Mouse (Mus musculus) midbrain, embryonic 13.5 days (tissue): ENCODE results near the gene Krt88. TPM values are rescaled to one million over a fixed set of nuclear protein-coding genes. Genes with fewer than 3 reads are reported as not detected.
A peak's percentile ranks its signal among the peaks of the same experiment; 100 is the strongest.

ENCODE experiments used
- ATAC-seq: fragments of 200-750 bp; cut with Nextera tagmentation; 2 replicates; pipeline ENCODE4 v1.8.0; 2017; ENCODE audit warnings: mild to moderate bottlenecking, moderate TSS enrichment, moderate library complexity
- H3K27ac ChIP-seq: fragments of 300-500 bp; sonication (generic); 2 replicates; pipeline ENCODE4 v1.5.1; 2015; ENCODE audit warnings: inconsistent platforms, mild to moderate bottlenecking, moderate library complexity
- H3K27me3 ChIP-seq: fragments of 300-500 bp; sonication (generic); 2 replicates; pipeline ENCODE4 v1.6.1; 2015; ENCODE audit warnings: mild to moderate bottlenecking, inconsistent platforms
- H3K36me3 ChIP-seq: fragments of 300-500 bp; sonication (generic); 2 replicates; pipeline ENCODE4 v1.6.1; 2015; ENCODE audit warnings: mild to moderate bottlenecking, inconsistent platforms
- H3K4me1 ChIP-seq: fragments of 300-500 bp; sonication (generic); replicated peaks from 2 replicates; pipeline ENCODE4 v1.6.1; 2015; ENCODE audit warnings: inconsistent platforms
- H3K4me2 ChIP-seq: fragments of 300-500 bp; sonication (generic); replicated peaks from 2 replicates; pipeline ENCODE4 v1.6.1; 2015; ENCODE audit warnings: moderate library complexity, mild to moderate bottlenecking, inconsistent platforms
- H3K4me3 ChIP-seq: fragments of 300-500 bp; sonication (generic); replicated peaks from 2 replicates; pipeline ENCODE4 v1.5.1; 2015; ENCODE audit warnings: mild to moderate bottlenecking, inconsistent platforms
- H3K9ac ChIP-seq: fragments of 300-500 bp; sonication (generic); replicated peaks from 2 replicates; pipeline ENCODE4 v1.6.1; 2015; ENCODE audit warnings: mild to moderate bottlenecking, inconsistent platforms
- H3K9me3 ChIP-seq: fragments of 300-500 bp; sonication (generic); 2 replicates; pipeline ENCODE4 v1.6.1; 2016; ENCODE audit warnings: mild to moderate bottlenecking, inconsistent platforms
- WGBS: fragments of 180-500 bp; shearing (Covaris S2); methylation state at CpG from one replicate; pipeline ENCODE4 v1.1.7; 2015; 5-methylcytosine and 5-hydroxymethylcytosine counted together
- polyA plus RNA-seq: library from polyadenylated mRNA; unstranded; fragments of >200 nt; fragmentation: Nextera tagmentation; extraction: Ambion mirVana; gene quantifications from 2 replicates; pipeline ENCODE4 v1.2.1, GENCODE M21; 2015

Krt88 gene
- polyA plus RNA-seq: not detected in 2 replicates

DNA sequence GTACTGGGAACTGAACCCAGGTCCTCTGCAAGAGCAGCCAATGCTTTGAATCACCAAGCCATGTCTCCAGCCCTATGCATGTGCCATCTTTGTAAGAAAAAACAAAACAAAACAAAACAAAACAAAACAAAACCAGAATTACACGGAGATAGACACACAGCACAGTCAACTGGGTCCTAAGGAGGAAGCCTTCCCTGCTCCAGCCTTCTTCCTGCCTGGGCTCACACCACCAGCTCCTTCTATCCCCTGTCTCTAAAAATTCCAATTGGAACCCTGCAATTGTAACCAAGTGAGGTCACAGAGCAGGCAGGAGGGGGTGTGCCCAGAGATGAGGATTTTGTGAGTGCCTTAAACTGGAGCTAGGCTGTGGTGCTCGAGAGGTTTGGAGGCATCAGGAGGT is at the start of gene Krt88:
TSS of gene Krt88 (plus strand) at position 301 of the 400 bp plus-strand sequence.
- 75% methylated on average over 2 of the region's 2 CpGs for WGBS
- H3K4me3 ChIP-seq: no peak within 1 kb of the TSS
- no peak within 1 kb of the TSS for H3K4me2 ChIP-seq
- H3K27me3 ChIP-seq: no peaks in the 10 kb centered on the region
- no peak for ATAC-seq
- no peaks in the 10 kb centered on the region for H3K36me3 ChIP-seq
- no peak within 1 kb of the TSS for H3K9ac ChIP-seq
- H3K27ac ChIP-seq: no peak within 1 kb of the TSS
- H3K4me1 ChIP-seq: no peaks in the 10 kb centered on the region
- no peaks in the 10 kb centered on the region for H3K9me3 ChIP-seq

DNA sequence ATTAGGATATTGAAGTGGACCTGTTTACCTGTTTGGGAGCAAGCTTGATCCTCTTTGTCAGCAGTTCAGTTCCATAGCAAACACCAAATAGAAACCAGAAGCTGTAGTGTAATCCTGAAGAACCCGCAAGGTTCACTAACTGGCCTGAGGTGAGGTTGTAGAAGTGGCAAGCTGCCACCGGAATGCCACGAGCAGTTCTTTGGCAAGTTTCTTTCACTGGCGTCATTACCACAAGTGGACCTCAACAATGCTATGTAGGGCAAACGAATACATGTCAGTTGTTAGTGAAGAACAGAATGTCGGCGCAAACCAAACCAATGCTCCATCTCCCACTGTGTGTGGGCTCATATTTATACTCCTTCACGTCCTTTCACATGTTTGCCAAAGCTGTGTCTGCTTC is 49.3 kb upstream of the Krt88 start:
- no peak overlapping the region for H3K4me2 ChIP-seq
- H3K36me3 ChIP-seq: no peaks in the 10 kb centered on the region
- ATAC-seq: no peak
- no peaks in the 10 kb centered on the region for H3K27me3 ChIP-seq
- no peak overlapping the region for H3K27ac ChIP-seq
- no peaks in the 10 kb centered on the region for H3K9me3 ChIP-seq
- whole genome bisulfite sequencing: 88% methylated on average over 8 of the region's 8 CpGs
- H3K9ac ChIP-seq: no peak overlapping the region
- no peak overlapping the region for H3K4me3 ChIP-seq
- H3K4me1 ChIP-seq: no peaks in the 10 kb centered on the region

DNA sequence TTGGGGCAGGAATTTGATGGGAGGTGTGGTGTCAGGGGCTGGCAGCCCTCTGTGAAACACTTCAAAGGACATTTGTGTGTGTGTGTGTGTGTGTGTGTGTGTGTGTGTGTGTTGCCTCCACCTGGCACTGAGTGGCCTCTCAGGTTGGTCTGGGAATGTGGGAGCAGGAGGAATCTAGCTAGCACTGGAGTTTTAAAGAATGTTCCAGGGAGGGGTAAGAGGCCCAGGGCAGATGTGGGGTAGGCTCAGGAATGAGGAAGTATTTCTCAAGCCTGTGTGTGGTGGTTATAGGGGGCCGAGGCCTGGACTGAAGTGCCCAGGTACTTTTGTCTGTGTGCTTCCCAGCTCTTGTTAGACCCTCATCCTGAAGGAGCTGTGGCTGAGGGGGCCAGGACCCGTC is 36.8 kb upstream of the Krt88 start, which contains the start of gene Krt7:
TSS of gene Krt7 (plus strand) at position 269 of the 400 bp plus-strand sequence.
- WGBS: 50% methylated on average over 2 of the region's 2 CpGs
- Histone ChIP-seq H3K4me3 (no peak within 1 kb of the TSS), H3K36me3 (no peaks in the 10 kb centered on the region)

DNA sequence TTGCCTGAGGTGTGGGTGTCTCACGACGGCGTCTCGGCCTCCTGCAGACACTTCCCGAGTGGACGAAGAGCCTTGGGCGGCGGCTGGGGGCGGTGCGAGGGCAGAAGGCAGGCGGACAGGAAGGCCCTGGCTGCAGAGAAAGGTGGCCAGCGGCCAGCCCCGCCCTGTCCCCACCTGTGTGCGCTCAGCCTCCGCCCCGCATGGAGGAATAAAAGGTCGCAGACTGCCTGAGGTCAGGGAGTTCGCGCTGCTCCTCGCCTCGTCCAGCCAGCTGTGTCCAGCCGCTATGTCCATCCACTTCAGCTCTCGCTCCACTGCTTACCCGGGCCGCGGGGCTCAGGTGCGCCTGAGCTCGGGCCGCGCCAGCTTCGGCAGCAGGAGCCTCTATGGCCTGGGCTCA is 35.4 kb upstream of the Krt88 start:
- peaks cover 22% of the 10 kb centered on the region for H3K27me3 ChIP-seq

More for the DNA sequence above, 36.8 kb upstream of the Krt88 start, which contains the start of gene Krt7:
- peaks cover 22% of the 10 kb centered on the region for H3K27me3 ChIP-seq
- H3K9me3 ChIP-seq: no peaks in the 10 kb centered on the region
- H3K4me1 ChIP-seq: no peaks in the 10 kb centered on the region
- ATAC-seq: no peak
- no peak within 1 kb of the TSS for H3K27ac ChIP-seq
- no peak within 1 kb of the TSS for H3K4me2 ChIP-seq
- H3K9ac ChIP-seq: no peak within 1 kb of the TSS

DNA sequence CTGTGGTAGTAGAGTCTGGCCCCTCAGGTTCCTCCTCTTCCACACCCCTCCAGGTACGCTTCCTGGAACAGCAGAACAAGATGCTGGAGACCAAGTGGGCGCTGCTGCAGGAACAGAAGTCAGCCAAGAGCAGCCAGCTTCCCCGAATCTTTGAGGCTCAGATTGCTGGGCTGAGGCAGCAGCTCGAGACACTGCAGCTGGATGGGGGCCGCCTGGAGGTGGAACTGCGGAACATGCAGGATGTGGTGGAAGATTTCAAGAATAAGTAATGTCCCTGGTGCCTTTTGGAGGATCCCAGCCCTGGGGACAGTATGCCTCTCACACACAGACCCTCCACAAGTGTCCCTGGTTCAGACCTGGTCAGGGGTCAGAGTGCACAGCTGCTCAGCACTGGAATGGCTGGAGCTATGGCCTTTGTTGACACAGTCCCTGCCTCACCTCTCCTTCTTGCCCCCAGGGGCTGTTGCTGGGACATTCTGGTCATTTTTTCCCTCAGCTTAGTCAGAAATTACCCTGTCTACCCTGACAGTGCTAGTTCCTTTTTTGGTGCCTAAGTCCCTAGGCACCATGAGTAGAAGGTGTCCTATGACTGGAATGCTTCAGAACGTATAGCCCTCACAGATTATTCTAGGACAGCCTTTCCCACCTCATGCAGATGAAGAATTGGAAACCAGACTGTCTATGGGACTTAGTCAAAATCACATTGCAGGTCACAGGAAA is 33.5 kb upstream of the Krt88 start:
- no peak overlapping the region for H3K9ac ChIP-seq
- peaks cover 22% of the 10 kb centered on the region for H3K27me3 ChIP-seq
- no peaks in the 10 kb centered on the region for H3K4me1 ChIP-seq
- H3K36me3 ChIP-seq: no peaks in the 10 kb centered on the region
- H3K4me3 ChIP-seq: no peak overlapping the region
- 56% methylated on average over 7 of the region's 7 CpGs for WGBS
- no peak overlapping the region for H3K27ac ChIP-seq
- no peak for ATAC-seq
- no peaks in the 10 kb centered on the region for H3K9me3 ChIP-seq
- H3K4me2 ChIP-seq: no peak overlapping the region

More for the DNA sequence above, 35.4 kb upstream of the Krt88 start:
- 23% methylated on average over 31 of the region's 31 CpGs for WGBS
- no peak overlapping the region for H3K4me2 ChIP-seq
- no peaks in the 10 kb centered on the region for H3K36me3 ChIP-seq
- H3K9ac ChIP-seq: no peak overlapping the region
- no peaks in the 10 kb centered on the region for H3K4me1 ChIP-seq
- ATAC-seq: no peak
- no peak overlapping the region for H3K27ac ChIP-seq
- no peaks in the 10 kb centered on the region for H3K9me3 ChIP-seq
- H3K4me3 ChIP-seq: no peak overlapping the region

DNA sequence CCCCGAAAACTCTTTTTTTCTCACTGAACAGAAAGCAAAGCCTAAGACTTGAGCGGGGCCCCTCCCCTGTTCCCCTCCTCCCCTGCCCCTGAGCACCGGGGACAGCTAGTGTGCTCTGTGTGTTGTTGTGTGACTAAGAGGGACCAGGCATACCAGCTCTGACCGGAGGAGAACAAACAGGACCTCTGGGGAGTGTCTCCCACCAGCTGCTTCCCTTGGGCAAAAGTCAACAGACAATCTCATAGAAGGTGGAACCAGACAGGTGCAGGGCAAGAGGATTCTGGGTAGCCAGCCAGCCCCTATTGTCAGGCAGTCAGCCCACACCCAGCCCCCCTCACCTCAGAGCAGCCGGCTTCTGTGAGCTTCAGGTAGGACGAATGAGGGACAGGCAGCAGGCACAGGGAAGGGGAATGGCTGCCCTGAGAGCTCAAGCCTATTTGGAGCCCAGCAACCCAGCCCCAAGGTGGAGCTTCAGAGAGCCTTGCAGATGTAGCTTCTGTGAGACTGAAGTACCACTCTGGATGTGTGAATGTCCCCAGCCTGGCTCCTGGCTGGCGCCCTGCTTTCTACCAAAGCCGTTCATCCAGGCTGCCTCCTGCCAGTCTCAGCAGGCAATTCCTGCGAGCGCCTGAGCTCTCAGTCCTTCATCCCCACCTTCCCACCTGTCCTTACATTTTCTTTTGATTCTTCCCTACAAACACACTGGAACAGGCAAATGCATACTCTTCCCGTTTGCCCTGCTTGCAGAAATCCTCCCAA is 32.6 kb upstream of the Krt88 start:
- no peak overlapping the region for H3K9ac ChIP-seq
- H3K27me3 ChIP-seq: peaks cover 22% of the 10 kb centered on the region
- 44% methylated on average over 10 of the region's 11 CpGs for WGBS
- no peaks in the 10 kb centered on the region for H3K4me1 ChIP-seq
- no peak overlapping the region for H3K4me2 ChIP-seq
- no peaks in the 10 kb centered on the region for H3K9me3 ChIP-seq
- no peaks in the 10 kb centered on the region for H3K36me3 ChIP-seq
- H3K4me3 ChIP-seq: no peak overlapping the region
- no peak overlapping the region for H3K27ac ChIP-seq
- no peak for ATAC-seq

DNA sequence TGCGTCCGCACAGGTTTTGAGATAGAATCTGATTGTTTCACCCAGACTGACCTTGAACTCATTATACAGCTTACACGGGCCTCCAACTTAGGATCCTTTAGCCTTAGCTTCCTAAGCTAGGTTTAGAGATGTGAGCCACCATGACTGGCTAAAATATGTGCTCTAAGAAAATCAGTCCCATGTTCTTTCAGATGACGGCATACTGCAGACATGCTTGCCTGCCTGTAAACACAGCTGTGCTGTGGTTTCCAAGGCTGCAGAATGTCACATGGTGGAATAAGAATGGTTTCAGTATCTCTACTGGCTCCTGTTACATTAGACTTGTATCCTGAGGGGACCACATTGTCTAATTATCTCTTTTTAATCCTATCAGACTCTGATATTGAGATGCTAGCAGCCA is 28.6 kb upstream of the Krt88 start:
- no peaks in the 10 kb centered on the region for H3K36me3 ChIP-seq
- no peak overlapping the region for H3K4me2 ChIP-seq
- H3K27me3 ChIP-seq: no peaks in the 10 kb centered on the region
- H3K9me3 ChIP-seq: no peaks in the 10 kb centered on the region
- WGBS: 85% methylated on average over 4 of the region's 4 CpGs
- H3K4me1 ChIP-seq: no peaks in the 10 kb centered on the region
- no peak overlapping the region for H3K9ac ChIP-seq
- H3K27ac ChIP-seq: no peak overlapping the region
- H3K4me3 ChIP-seq: no peak overlapping the region
- no peak for ATAC-seq

DNA sequence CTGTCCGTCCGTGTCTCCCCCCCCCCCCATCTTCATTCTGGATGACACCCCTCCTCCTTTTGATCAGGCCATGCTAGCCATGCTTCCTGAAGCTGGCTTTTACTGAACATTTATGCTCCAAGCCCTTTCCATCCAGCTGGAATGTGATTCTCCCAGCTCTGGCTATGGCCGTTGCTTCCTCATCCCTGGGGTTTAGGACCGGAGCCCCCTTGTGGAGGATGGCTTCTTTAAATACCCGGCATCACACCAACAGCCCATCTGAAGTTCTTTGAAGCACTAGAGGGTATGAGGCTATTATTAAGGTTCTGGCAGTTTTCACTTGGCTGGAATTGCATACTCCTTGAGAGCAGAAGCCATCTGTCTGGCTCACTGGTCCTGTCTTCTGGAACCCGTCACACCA is 26.6 kb upstream of the Krt88 start:
- Histone ChIP-seq H3K9me3 (no peaks in the 10 kb centered on the region), H3K9ac (no peak overlapping the region), H3K27me3 (no peaks in the 10 kb centered on the region), H3K27ac (no peak overlapping the region), H3K4me2 (no peak overlapping the region), H3K4me3 (no peak overlapping the region), H3K4me1 (no peaks in the 10 kb centered on the region), H3K36me3 (no peaks in the 10 kb centered on the region)
- WGBS: 54% methylated on average over 5 of the region's 6 CpGs
- no peak for ATAC-seq

DNA sequence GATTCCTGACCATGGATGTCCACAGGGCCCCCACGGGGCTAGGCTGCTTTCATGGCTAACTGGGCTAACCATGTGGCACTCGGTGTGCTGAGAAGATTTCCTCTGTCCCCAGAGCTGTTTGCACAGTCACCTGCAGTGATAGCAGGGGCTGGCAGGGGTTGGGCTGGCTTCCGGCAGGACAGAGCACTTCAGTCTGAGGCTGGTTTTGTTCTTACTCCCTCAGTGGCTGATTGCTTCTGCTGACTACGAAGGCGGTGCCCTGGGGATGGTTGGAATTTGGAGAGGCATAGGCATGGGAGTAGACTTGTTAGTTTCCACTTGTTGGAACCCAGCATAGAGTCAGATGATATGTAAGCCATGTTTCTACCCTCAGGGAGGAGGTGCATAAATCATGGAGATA is 22.6 kb upstream of the Krt88 start:
- H3K4me2 ChIP-seq: no peak overlapping the region
- no peak overlapping the region for H3K4me3 ChIP-seq
- 26% methylated on average over 5 of the region's 5 CpGs for WGBS
- ATAC-seq: no peak
- no peaks in the 10 kb centered on the region for H3K4me1 ChIP-seq
- H3K9me3 ChIP-seq: no peaks in the 10 kb centered on the region
- no peaks in the 10 kb centered on the region for H3K36me3 ChIP-seq
- H3K27ac ChIP-seq: no peak overlapping the region
- no peak overlapping the region for H3K9ac ChIP-seq
- H3K27me3 ChIP-seq: no peaks in the 10 kb centered on the region

DNA sequence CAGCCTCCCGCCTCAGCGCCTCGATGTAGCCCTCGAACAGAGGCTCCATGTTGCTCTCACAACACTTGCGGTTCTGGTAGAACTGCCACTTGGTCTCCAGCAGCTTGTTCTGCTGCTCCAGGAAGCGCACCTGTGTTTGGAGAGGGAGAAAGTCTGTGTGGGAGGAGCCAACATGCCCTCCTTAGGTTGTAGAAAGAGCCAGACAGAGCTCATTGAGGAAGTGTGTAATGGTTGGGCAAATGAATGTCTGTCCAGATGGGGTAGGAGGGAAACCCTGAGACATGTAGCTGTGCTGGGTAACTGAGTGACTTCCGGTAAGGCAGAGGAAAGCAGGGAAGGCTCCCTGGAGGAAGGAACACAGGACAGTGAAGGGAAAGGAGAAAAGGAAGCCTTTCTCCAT is 10.9 kb upstream of the Krt88 start:
- Histone ChIP-seq H3K9ac (no peak overlapping the region), H3K27me3 (peaks cover 38% of the 10 kb centered on the region), H3K9me3 (no peaks in the 10 kb centered on the region), H3K36me3 (no peaks in the 10 kb centered on the region), H3K27ac (no peak overlapping the region), H3K4me1 (peaks cover 8% of the 10 kb centered on the region), H3K4me3 (no peak overlapping the region), H3K4me2 (no peak overlapping the region)
- 90% methylated on average over 7 of the region's 7 CpGs for whole genome bisulfite sequencing
- ATAC-seq: no peak

DNA sequence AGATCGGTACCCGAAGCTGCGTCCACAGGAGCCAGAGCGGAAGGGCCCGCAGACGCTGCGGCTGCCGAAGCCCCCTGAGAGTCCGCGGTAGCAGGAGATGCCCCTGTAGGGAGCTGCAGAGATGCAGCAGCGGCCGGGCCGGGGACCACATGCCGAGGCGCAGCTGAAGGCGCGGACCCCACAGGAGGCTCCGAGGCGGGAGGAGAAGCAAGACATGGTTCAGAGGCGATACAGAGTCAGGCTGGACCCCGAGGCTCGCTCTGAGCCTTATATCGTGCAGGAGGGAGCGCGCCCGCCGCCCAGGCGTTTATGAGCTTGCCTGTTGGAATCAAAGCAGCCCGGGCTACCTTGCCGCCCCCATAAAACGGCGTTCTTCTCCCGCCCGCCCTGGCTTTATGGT is 9.0 kb upstream of the Krt88 start, which contains the start of gene Krt87:
TSS of gene Krt87 (minus strand) at position 250 of the 400 bp plus-strand sequence.
- Histone ChIP-seq H3K9ac (peak within 1 kb of the TSS; percentile 50), H3K4me3 (peak within 1 kb of the TSS; percentile 43)
- WGBS: under 1% methylated on average over 34 of the region's 34 CpGs

DNA sequence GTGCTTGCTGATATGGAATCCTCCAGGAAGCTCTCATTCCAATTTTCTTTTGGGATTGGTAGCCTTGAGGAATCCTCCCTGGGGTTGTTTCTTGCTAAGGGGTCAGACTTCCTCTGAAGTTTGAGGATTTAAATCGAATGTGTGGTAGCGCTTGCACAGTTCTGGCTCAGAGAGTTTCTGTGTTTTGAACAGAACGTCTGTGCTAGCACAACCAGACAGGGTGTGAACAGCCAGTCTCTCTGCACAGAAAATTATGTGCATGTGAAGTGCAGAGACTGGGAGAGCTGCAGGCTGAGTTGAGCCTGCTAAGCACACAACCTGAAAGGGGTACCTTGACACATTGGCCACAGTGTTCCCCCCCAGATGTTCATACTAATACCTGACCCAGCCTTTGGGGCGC is 6.7 kb upstream of the Krt88 start:
- Histone ChIP-seq H3K36me3 (no peaks in the 10 kb centered on the region), H3K4me2 (no peak overlapping the region), H3K27ac (no peak overlapping the region), H3K4me1 (peaks cover 8% of the 10 kb centered on the region), H3K9me3 (no peaks in the 10 kb centered on the region), H3K27me3 (peaks cover 35% of the 10 kb centered on the region), H3K4me3 (no peak overlapping the region), H3K9ac (no peak overlapping the region)
- 86% methylated on average over 4 of the region's 4 CpGs for WGBS
- ATAC-seq: no peak

More for the DNA sequence above, 9.0 kb upstream of the Krt88 start, which contains the start of gene Krt87:
- H3K4me2 ChIP-seq: peak within 1 kb of the TSS; percentile 68
- ATAC-seq: no peak
- H3K27me3 ChIP-seq: peaks cover 35% of the 10 kb centered on the region
- H3K9me3 ChIP-seq: no peaks in the 10 kb centered on the region
- peaks cover 8% of the 10 kb centered on the region for H3K4me1 ChIP-seq
- no peak within 1 kb of the TSS for H3K27ac ChIP-seq
- H3K36me3 ChIP-seq: no peaks in the 10 kb centered on the region
